Mouse (Mus musculus) megakaryocyte, embryonic 14.5 days (primary cell): Measurements from ENCODE around the gene Cdk7.

Experiments used
- FLI1 ChIP-seq: IDR thresholded peaks from 2 replicates; pipeline ENCODE4 v1.6.1; 2012; ENCODE audit warnings: low read length, inconsistent platforms, mixed read lengths
- GATA1 ChIP-seq: IDR thresholded peaks from 3 replicates; pipeline ENCODE4 v1.6.1; 2012; ENCODE audit warnings: mixed read lengths, low read length, inconsistent platforms, borderline replicate concordance

- TF ChIP-seq GATA1 (no peak), FLI1 (no peak)
Measured at GRCm38 (mm10) chr13:100687513-100687912, 43.2 kb downstream of the Cdk7 start.
